Mouse (Mus musculus) ovary, postnatal 36 days (tissue): ENCODE data around the gene Pom121.
"Not testable (repeated sequence)": the region's sequence is repeated elsewhere in the genome, so short reads cannot be mapped to it uniquely, and the experiment has no call there.

Experiments
- DNase-seq: peaks from one replicate; pipeline ENCODE4 v3.0.0; 2022; ENCODE audit warnings: low spot score, mixed read lengths

The Pom121 gene

GRCm38 (mm10) chr5:135394004-135394823 is at the start of gene Pom121:
Pom121 (minus strand) TSS chr5:135394546.
- peak; percentile 84 for DNase-seq

GRCm38 (mm10) chr5:135442430-135442829 is 48.1 kb upstream of the Pom121 start:
- no peak for DNase-seq

DNA sequence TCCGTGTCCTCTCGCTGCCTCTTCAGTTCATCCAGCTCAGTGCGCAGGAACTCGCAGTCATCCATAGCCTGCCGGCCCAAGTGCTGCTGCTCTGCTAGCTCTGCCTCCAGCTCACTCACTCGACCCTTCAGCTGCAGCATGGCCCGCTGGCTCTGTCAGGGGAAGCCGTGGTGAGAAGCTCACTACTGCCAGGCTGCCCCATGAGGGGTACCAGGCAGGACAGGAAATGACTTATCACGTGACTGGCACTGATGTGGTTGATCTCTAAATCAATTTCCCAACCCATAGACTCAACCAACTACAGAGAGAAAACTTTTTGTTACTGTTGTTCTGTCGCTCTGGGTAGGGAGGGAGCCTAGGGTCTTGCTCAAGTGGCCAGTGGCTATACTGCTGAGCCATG is 40.7 kb upstream of the Pom121 start:
- DNase-seq, result no peak

DNA sequence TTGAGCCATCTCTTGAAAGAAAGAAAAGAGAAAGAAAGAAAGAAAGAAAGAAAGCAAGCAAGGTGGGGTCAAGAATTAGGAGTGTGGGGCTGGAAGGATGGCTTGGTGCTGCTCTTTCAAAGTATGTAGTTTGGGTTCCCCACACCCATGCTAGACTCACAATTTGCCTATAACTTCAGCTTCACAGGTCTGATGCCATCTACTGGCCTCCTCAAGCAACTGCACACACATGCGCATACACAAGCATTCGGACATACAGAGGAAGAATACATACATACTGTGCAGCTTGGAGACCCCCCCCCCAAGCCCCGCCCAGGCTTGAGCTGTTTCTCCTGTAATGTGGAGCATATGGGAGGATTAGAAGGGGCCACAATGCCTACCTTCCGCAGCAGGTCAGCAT is 39.5 kb upstream of the Pom121 start:
- DNase-seq, result no peak

GRCm38 (mm10) chr5:135431111-135431510 is 36.8 kb upstream of the Pom121 start:
- DNase-seq, result no peak

- DNase-seq, result no peak
These were observed 34.4 kb upstream of the Pom121 start for GRCm38 (mm10) chr5:135428786-135429185.

DNA sequence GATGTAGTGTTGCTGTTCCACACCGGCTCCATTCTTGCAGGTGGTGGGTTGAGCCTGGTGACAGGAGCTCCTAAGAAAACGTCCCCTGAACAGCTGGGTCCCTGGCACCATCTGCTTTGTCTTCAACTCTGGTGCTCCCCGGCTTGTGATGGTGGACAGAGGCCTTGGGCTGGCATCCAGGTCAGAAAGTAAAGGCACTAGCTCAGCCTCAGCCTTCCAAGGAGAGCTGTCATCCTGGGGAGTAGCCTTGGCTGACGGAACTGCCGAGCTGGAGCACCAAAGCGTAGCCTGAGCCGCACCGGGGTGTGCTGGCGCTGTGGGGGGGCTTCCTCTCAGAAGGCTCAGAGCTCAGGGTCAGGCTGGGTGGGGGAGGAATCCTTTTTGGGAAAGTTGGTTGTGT is 15.9 kb upstream of the Pom121 start:
- DNase-seq, result no peak

GRCm38 (mm10) chr5:135408114-135408513 is 13.8 kb upstream of the Pom121 start:
- DNase-seq, result no peak

- no peak for DNase-seq
These were observed 11.1 kb upstream of the Pom121 start for GRCm38 (mm10) chr5:135405437-135405836.

GRCm38 (mm10) chr5:135404623-135405022 is 10.3 kb upstream of the Pom121 start:
- no peak for DNase-seq

- DNase-seq, result peak; percentile 78
These were observed 5.9 kb upstream of the Pom121 start for GRCm38 (mm10) chr5:135400244-135400643.

DNA sequence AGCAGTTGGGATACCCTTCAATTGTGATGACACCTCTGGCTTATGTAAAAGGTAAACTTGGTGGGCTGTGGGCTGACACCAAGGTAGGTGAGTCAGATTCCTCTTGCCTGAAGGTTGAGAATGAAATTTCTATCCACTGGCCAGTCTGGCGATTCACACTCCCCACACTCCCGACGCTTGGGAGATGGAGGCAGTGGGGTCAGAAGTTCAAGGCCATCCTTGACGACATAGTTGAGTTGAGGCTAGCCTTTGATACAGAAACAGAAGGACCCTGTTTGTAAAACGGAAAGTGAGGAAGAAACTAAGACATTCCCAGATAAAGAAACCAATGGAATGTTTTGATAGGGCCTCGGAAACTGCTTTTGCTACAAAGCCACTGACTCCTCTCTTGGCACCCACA is 5.0 kb upstream of the Pom121 start:
- DNase-seq, result no peak

DNA sequence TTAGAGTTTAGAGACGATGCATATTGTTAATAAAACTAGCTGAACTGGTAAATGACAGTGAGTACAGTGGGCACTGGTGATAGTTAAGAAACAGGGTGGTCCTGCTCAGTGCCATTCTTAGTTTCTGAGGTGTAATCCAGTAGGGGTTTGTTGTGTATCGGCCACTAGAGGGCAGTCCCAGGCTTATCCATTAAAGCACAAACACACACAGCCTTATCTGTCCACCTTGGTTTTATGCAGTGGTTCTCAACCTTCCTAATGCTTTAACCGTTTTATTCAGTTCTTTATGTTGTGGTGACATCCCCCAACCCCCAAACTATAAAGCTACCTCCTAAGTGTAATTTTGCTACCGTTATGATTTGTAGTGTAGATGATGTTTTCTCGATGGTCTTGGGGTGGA is 1.5 kb upstream of the Pom121 start:
- DNase-seq, result no peak

GRCm38 (mm10) chr5:135383771-135384170 is 10.6 kb downstream of the Pom121 start:
- no peak for DNase-seq

GRCm38 (mm10) chr5:135382746-135383145 is 11.6 kb downstream of the Pom121 start:
- no peak for DNase-seq

- no peak for DNase-seq
These were observed 12.9 kb downstream of the Pom121 start for GRCm38 (mm10) chr5:135381356-135381925.

- DNase-seq, result no peak
These were observed 13.7 kb downstream of the Pom121 start for GRCm38 (mm10) chr5:135380681-135381080.

- DNase-seq, result no peak
These were observed 18.0 kb downstream of the Pom121 start for GRCm38 (mm10) chr5:135376341-135376740.

DNA sequence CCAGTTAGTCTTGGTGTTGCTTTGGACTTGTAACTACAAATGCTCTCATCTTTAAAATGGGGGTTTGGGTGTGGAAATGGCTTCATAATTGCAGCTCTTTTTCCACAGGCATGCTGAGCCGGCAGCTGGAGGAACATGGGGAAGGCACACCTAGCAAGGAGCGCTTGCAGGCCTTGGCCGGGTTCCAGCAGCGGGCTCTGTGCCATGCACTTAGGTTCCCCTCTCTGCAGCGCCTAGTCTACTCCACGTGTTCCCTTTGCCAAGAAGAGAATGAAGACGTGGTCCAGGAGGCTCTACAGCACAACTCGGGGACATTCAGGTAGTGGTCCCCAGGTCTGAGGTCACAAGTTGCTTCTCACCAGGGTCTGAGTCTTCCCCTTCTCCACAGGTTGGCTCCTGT is 19.2 kb downstream of the Pom121 start:
- peak; percentile 46 for DNase-seq

- no peak for DNase-seq
These were observed 20.7 kb downstream of the Pom121 start for GRCm38 (mm10) chr5:135373601-135374000.

DNA sequence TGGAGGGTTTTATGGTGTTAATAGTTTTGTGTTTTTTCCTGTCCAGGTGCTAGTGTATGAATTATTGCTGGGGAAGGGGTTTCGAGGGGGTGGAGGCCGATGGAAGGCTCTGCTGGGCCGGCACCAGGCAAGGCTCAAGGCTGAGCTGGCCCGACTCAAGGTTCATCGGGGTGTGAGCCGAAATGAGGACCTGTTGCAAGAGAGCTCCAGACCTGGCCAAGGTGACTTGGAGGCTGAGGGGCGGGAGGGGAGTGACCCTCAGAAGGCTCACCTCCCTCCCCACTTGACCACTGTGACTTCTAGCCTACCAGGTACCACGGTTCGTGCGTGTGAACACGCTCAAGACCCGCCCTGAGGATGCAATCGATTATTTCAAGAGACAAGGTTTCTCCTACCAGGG is 23.2 kb downstream of the Pom121 start:
- no peak for DNase-seq

GRCm38 (mm10) chr5:135369787-135370654 is 24.3 kb downstream of the Pom121 start, which contains the start of gene Nsun5:
Nsun5 (plus strand) TSS chr5:135369953.
- DNase-seq, result peak; percentile 93

DNA sequence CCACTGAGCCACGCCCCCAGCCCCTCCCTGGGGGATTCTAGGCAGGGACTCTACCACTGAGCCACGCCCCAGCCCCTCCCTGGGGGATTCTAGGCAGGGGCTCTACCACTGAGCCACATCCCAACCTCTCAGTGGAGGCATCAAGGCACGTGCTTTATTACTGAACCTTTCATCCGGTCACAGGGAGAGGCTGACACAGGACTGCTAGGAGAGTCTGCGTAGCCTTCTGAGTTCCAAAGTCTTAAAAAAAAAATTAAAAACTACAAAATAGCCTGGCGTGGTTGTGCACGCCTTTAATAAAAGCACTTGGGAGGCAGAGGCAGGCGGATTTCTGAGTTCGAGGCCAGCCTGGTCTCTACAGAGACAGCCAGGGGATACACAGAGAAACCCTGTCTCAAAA is 25.1 kb downstream of the Pom121 start:
- DNase-seq, result not testable (repeated sequence)
